Mouse (Mus musculus): ENCODE measurements around the gene Iqcn. TPM values are rescaled to one million over a fixed set of nuclear protein-coding genes. Genes with fewer than 3 reads are reported as not detected.
A peak's percentile ranks its signal among the peaks of the same experiment; 100 is the strongest.

Iqcn gene
- polyA plus RNA-seq, 1 experiment from 2014 or later: 0.04 TPM

- H3K4me1 ChIP-seq: peaks cover 12% of the 10 kb centered on the region
- H3K36me3 ChIP-seq: peaks cover 15% of the 10 kb centered on the region
- H3K9me3 ChIP-seq: no peaks in the 10 kb centered on the region
- H3K27ac ChIP-seq (replicated peaks): no peak overlapping the region
- H3K4me2 ChIP-seq (replicated peaks): no peak overlapping the region
- WGBS: 37% methylated on average over 21 of the region's 21 CpGs
- 0 out of 2 replicates have a peak overlapping the region, but pooled peaks have one; percentile 28 for H3K9ac ChIP-seq (replicated peaks)
- H3K27me3 ChIP-seq: peaks cover 31% of the 10 kb centered on the region; the same call in 1 of the 2 replicates
- no peak for ATAC-seq (ENCODE audit: low FRiP score, low read depth)
- H3K4me3 ChIP-seq: no peak overlapping the region
These were observed 49.9 kb downstream of the Iqcn start for GRCm38 (mm10) chr8:70753151-70753550.

- WGBS: 8% methylated on average over 37 of the region's 37 CpGs
- Histone ChIP-seq H3K27ac (replicated peaks) (peak within 1 kb of the TSS; percentile 85), H3K4me2 (replicated peaks) (peak within 1 kb of the TSS; percentile 89), H3K27me3 (peaks cover 20% of the 10 kb centered on the region; the same call in 1 of the 2 replicates), H3K9me3 (no peaks in the 10 kb centered on the region), H3K4me1 (peaks cover 19% of the 10 kb centered on the region), H3K4me3 (peak within 1 kb of the TSS; percentile 68), H3K36me3 (peaks cover 20% of the 10 kb centered on the region), H3K9ac (replicated peaks) (peak within 1 kb of the TSS; percentile 79)
- peak; percentile 98 for ATAC-seq (ENCODE audit: low FRiP score, low read depth)
These were observed 51.0 kb downstream of the Iqcn start, which contains the start of gene Rab3a for GRCm38 (mm10) chr8:70754043-70754870. TSS of gene Rab3a (plus strand) at chr8:70754679.

- Histone ChIP-seq H3K4me1 (peaks cover 27% of the 10 kb centered on the region), H3K9ac (replicated peaks) (peak overlapping the region; percentile 79), H3K36me3 (peaks cover 20% of the 10 kb centered on the region), H3K27me3 (peaks cover 13% of the 10 kb centered on the region; the same call in 1 of the 2 replicates), H3K27ac (replicated peaks) (peak overlapping the region; percentile 85), H3K4me3 (peak overlapping the region; percentile 68), H3K4me2 (replicated peaks) (peak overlapping the region; percentile 89), H3K9me3 (no peaks in the 10 kb centered on the region)
- peak; percentile 36 for ATAC-seq (ENCODE audit: low FRiP score, low read depth)
- WGBS: 16% methylated on average over 50 of the region's 50 CpGs
These were observed 51.8 kb downstream of the Iqcn start for GRCm38 (mm10) chr8:70754871-70755660.

GRCm38 (mm10) chr8:70755661-70756475 lies 52.6 kb downstream of the Iqcn start:
- H3K9ac ChIP-seq (replicated peaks): peak overlapping the region; percentile 79
- peaks cover 20% of the 10 kb centered on the region for H3K36me3 ChIP-seq
- H3K4me2 ChIP-seq (replicated peaks): peak overlapping the region; percentile 89
- no peaks in the 10 kb centered on the region for H3K9me3 ChIP-seq
- H3K4me3 ChIP-seq: peak overlapping the region; percentile 68
- peaks cover 31% of the 10 kb centered on the region for H3K4me1 ChIP-seq
- no peak for ATAC-seq (ENCODE audit: low FRiP score, low read depth)
- H3K27me3 ChIP-seq: 0 out of 2 replicates have a peak, but pooled peaks cover 7% of the 10 kb centered on the region
- 0 out of 2 replicates have a peak overlapping the region, but pooled peaks have one; percentile 85 for H3K27ac ChIP-seq (replicated peaks)
- WGBS: 86% methylated on average over 24 of the region's 24 CpGs

GRCm38 (mm10) chr8:70756476-70757040 lies 53.3 kb downstream of the Iqcn start:
- Histone ChIP-seq H3K9me3 (no peaks in the 10 kb centered on the region), H3K36me3 (peaks cover 20% of the 10 kb centered on the region), H3K27ac (replicated peaks) (no peak overlapping the region), H3K27me3 (0 out of 2 replicates have a peak, but pooled peaks cover 7% of the 10 kb centered on the region), H3K4me3 (no peak overlapping the region), H3K4me2 (replicated peaks) (no peak overlapping the region), H3K9ac (replicated peaks) (no peak overlapping the region), H3K4me1 (peaks cover 31% of the 10 kb centered on the region)
- WGBS: 92% methylated on average over 6 of the region's 6 CpGs
- no peak for ATAC-seq (ENCODE audit: low FRiP score, low read depth)

- Histone ChIP-seq H3K4me3 (no peak overlapping the region), H3K9ac (replicated peaks) (no peak overlapping the region), H3K4me1 (peaks cover 31% of the 10 kb centered on the region), H3K27me3 (0 out of 2 replicates have a peak, but pooled peaks cover 7% of the 10 kb centered on the region), H3K27ac (replicated peaks) (peak overlapping the region; percentile 20; the same call in 1 of the 2 replicates), H3K4me2 (replicated peaks) (no peak overlapping the region), H3K9me3 (no peaks in the 10 kb centered on the region), H3K36me3 (peaks cover 20% of the 10 kb centered on the region)
- WGBS: 70% methylated on average over 22 of the region's 22 CpGs
- ATAC-seq (ENCODE audit: low FRiP score, low read depth): no peak
These were observed 54.5 kb downstream of the Iqcn start for GRCm38 (mm10) chr8:70757523-70758307.

GRCm38 (mm10) chr8:70758308-70758615 lies 55.0 kb downstream of the Iqcn start:
- Histone ChIP-seq H3K9me3 (no peaks in the 10 kb centered on the region), H3K9ac (replicated peaks) (no peak overlapping the region), H3K27me3 (0 out of 2 replicates have a peak, but pooled peaks cover 7% of the 10 kb centered on the region), H3K4me2 (replicated peaks) (no peak overlapping the region), H3K4me3 (no peak overlapping the region), H3K4me1 (peaks cover 31% of the 10 kb centered on the region), H3K27ac (replicated peaks) (peak overlapping the region; percentile 20; the same call in 1 of the 2 replicates), H3K36me3 (peaks cover 20% of the 10 kb centered on the region)
- no peak for ATAC-seq (ENCODE audit: low FRiP score, low read depth)
- WGBS: 86% methylated on average over 7 of the region's 7 CpGs

GRCm38 (mm10) chr8:70758616-70759561 lies 55.6 kb downstream of the Iqcn start:
- H3K9ac ChIP-seq (replicated peaks): 0 out of 2 replicates have a peak overlapping the region, but pooled peaks have one; percentile 28
- no peak for ATAC-seq (ENCODE audit: low FRiP score, low read depth)
- peaks cover 31% of the 10 kb centered on the region for H3K4me1 ChIP-seq
- H3K9me3 ChIP-seq: no peaks in the 10 kb centered on the region
- 0 out of 2 replicates have a peak, but pooled peaks cover 7% of the 10 kb centered on the region for H3K27me3 ChIP-seq
- H3K36me3 ChIP-seq: peaks cover 20% of the 10 kb centered on the region
- no peak overlapping the region for H3K4me3 ChIP-seq
- H3K4me2 ChIP-seq (replicated peaks): no peak overlapping the region
- peak overlapping the region; percentile 20; the same call in 1 of the 2 replicates for H3K27ac ChIP-seq (replicated peaks)
- 76% methylated on average over 19 of the region's 19 CpGs for WGBS

GRCm38 (mm10) chr8:70760350-70760749 lies 57.1 kb downstream of the Iqcn start:
- ATAC-seq (ENCODE audit: low FRiP score, low read depth): peak; percentile 24
- 1% methylated on average over 22 of the region's 22 CpGs for WGBS
- peaks cover 20% of the 10 kb centered on the region for H3K36me3 ChIP-seq
- H3K9ac ChIP-seq (replicated peaks): peak overlapping the region; percentile 83
- 0 out of 2 replicates have a peak, but pooled peaks cover 11% of the 10 kb centered on the region for H3K27me3 ChIP-seq
- peak overlapping the region; percentile 67 for H3K4me3 ChIP-seq
- peak overlapping the region; percentile 78 for H3K27ac ChIP-seq (replicated peaks)
- H3K9me3 ChIP-seq: no peaks in the 10 kb centered on the region
- peaks cover 27% of the 10 kb centered on the region for H3K4me1 ChIP-seq
- peak overlapping the region; percentile 99 for H3K4me2 ChIP-seq (replicated peaks)
